Mouse (Mus musculus) olfactory bulb, adult 2 months (tissue): Measurements from ENCODE around the gene Ebna1bp2.

Source experiments
- CTCF ChIP-seq: fragments of 200-500 bp; IDR thresholded peaks from 2 replicates; pipeline ENCODE4 v1.5.1; 2012; ENCODE audit warnings: low read depth, mild to moderate bottlenecking, low read length, moderate library complexity; ENCODE audit not compliant: insufficient read depth
- POLR2A ChIP-seq: fragments of 200-500 bp; IDR thresholded peaks from 2 replicates; pipeline ENCODE4 v1.6.1; 2012; ENCODE audit warnings: mild to moderate bottlenecking, low read depth, low read length, moderate library complexity; ENCODE audit not compliant: insufficient read depth

- no peak for TF ChIP-seq POLR2A
- TF ChIP-seq CTCF = peak; percentile 84
Observed at GRCm38 (mm10) chr4:118576097-118576496, 44.5 kb upstream of the Ebna1bp2 start.
